Mouse (Mus musculus): ENCODE measurements around the gene Uap1.

GRCm38 (mm10) chr1:170173991-170174813 lies 555 bp downstream of the Uap1 start:
- TF ChIP-seq CTCF (IDR thresholded peaks at IDR 0.05; ENCODE audit: borderline replicate concordance, insufficient read depth, low read depth, low read length) (no peak), POLR2A (IDR thresholded peaks at IDR 0.05; ENCODE audit: borderline replicate concordance, insufficient read depth, low read length) (no peak)

All from cerebellum, adult 2 months (tissue).